Mouse (Mus musculus): ENCODE measurements around the gene Tm9sf4.

Tm9sf4 gene

GRCm38 (mm10) chr2:153259030-153259863, 98.1 kb downstream of the Tm9sf4 start:
- no peak for DNase-seq (ENCODE audit: low read depth, low spot score)

Data from retina, postnatal 7 days (tissue).